Mouse (Mus musculus): ENCODE measurements at regions not wholly inside any gene's neighbourhood (a gene's known extent, or its start where the extent isn't known, plus 50 kb on each side); places are given as distances from the start of the nearest gene placed in this dataset.
A peak's percentile ranks its signal among the peaks of the same experiment; 100 is the strongest.

DNA sequence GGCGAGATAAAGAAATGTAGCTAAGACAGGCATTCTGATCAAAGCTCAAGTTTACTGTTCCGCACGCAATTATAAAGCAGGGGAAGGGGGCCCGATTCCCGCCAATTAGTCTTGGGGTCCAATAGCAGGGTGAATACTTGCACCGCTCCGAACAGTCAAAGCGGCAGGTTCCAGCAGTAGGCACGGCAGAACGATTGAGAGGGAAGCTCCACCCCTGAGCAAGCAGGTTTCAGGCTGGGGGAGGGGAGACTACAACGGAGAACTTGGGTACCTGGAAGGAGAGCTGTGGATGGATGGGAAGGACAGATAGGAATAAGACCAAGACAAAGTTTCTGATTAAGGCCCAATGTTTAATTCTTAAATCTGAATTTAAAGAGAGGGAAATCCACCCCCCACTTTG, 618.8 kb downstream of the Adcyap1 start:
- no peak overlapping the region for H3K9ac ChIP-seq
- no peaks in the 10 kb centered on the region for H3K27me3 ChIP-seq (replicated peaks)
- H3K36me3 ChIP-seq (replicated peaks), result no peaks in the 10 kb centered on the region
- H3K9me3 ChIP-seq, result no peaks in the 10 kb centered on the region
- ATAC-seq (replicated peaks), result no peak
- H3K4me3 ChIP-seq, result no peak overlapping the region
- H3K27ac ChIP-seq, result no peak overlapping the region
- H3K4me1 ChIP-seq, result no peaks in the 10 kb centered on the region
- H3K4me2 ChIP-seq, result peak overlapping the region; percentile 24; the same call in 1 of the 2 replicates
- 28% methylated on average over 11 of the region's 11 CpGs for WGBS

Data from midbrain, embryonic 15.5 days (tissue).